Mouse (Mus musculus) G1E (cell line): ENCODE data around the gene Car15. TPM values are rescaled to one million over a fixed set of nuclear protein-coding genes. Genes with fewer than 3 reads are reported as not detected.

ENCODE experiments used
- ATAC-seq: 2 replicates; pipeline ENCODE4 v1.8.0; 2016; ENCODE audit warnings: mild to moderate bottlenecking; ENCODE audit not compliant: insufficient number of reproducible peaks, poor library complexity, low FRiP score, severe bottlenecking; ENCODE audit errors: extremely low read depth
- DNase-seq: peaks from one replicate; pipeline ENCODE4 v3.0.0; 2012; ENCODE audit warnings: low spot score
- H3K27me3 ChIP-seq: 2 replicates; pipeline ENCODE4 v1.6.1; 2012; ENCODE audit warnings: mild to moderate bottlenecking, low read length, inconsistent platforms; ENCODE audit not compliant: insufficient read depth
- H3K36me3 ChIP-seq: replicated peaks from 2 replicates; pipeline ENCODE3; 2012; ENCODE audit warnings: mild to moderate bottlenecking, inconsistent platforms
- H3K4me1 ChIP-seq: 2 replicates; pipeline ENCODE4 v1.6.1; 2012; ENCODE audit warnings: low read depth, low read length, inconsistent platforms, mixed read lengths; ENCODE audit not compliant: insufficient read depth
- H3K4me3 ChIP-seq: 2 replicates; pipeline ENCODE4 v1.5.1; 2012; ENCODE audit warnings: low read depth, mild to moderate bottlenecking, inconsistent platforms, low read length, moderate library complexity, mixed read lengths
- H3K9me3 ChIP-seq: replicated peaks from 2 replicates; pipeline ENCODE4 v1.6.1; 2012; ENCODE audit warnings: inconsistent platforms
- CTCF ChIP-seq: IDR thresholded peaks from 2 replicates; pipeline ENCODE4 v1.5.1; 2012; ENCODE audit warnings: low read depth, low read length, inconsistent platforms, mixed read lengths
- GATA1 ChIP-seq: IDR thresholded peaks from 2 replicates; pipeline ENCODE4 v1.6.1; 2012; ENCODE audit warnings: borderline replicate concordance, low read length, inconsistent platforms, mixed read lengths
- GATA2 ChIP-seq: IDR thresholded peaks from 2 replicates; pipeline ENCODE4 v1.6.1; 2012; ENCODE audit warnings: low read depth, low read length, inconsistent platforms, borderline replicate concordance
- POLR2AphosphoS5 ChIP-seq: IDR thresholded peaks from 2 replicates; pipeline ENCODE4 v1.6.1; 2012; ENCODE audit warnings: low read depth, low read length, inconsistent platforms; ENCODE audit not compliant: insufficient replicate concordance
- TAL1 ChIP-seq: conservative IDR thresholded peaks from 2 replicates; pipeline ENCODE4 v1.6.1; 2012; ENCODE audit warnings: low read depth, low read length, inconsistent platforms, mixed read lengths
- polyA plus RNA-seq: library from polyadenylated mRNA; stranded (reverse); fragments of >175 nt; gene quantifications from 2 replicates; pipeline ENCODE4 v1.2.3, GENCODE M21; 2012
- total RNA-seq, 2 experiments: library from RNA; stranded (forward) in 1 of 2; stranded (reverse) in 1 of 2; fragments of 200-1000 nt in 1 of 2; fragments of >200 nt in 1 of 2; fragmentation: Nextera tagmentation in 1 of 2; gene quantifications; 2 replicates each; pipeline ENCODE4 v1.2.3; 2014 to 2017

Car15 gene
- total and polyA plus RNA-seq, 3 experiments, result 0.89 to 3.3 (median 2.3) TPM

- ATAC-seq (no peak), DNase-seq (no peak)
- TF ChIP-seq POLR2AphosphoS5 (no peak), CTCF (no peak), GATA1 (no peak), GATA2 (no peak), TAL1 (no peak)
- Histone ChIP-seq H3K4me3 (no peak overlapping the region), H3K4me1 (peaks cover 8% of the 10 kb centered on the region), H3K9me3 (peaks cover 15% of the 10 kb centered on the region), H3K36me3 (no peaks in the 10 kb centered on the region), H3K27me3 (peaks cover 57% of the 10 kb centered on the region)
These were observed 36.2 kb downstream of the Car15 start for GRCm38 (mm10) chr16:17801777-17802455.

DNA sequence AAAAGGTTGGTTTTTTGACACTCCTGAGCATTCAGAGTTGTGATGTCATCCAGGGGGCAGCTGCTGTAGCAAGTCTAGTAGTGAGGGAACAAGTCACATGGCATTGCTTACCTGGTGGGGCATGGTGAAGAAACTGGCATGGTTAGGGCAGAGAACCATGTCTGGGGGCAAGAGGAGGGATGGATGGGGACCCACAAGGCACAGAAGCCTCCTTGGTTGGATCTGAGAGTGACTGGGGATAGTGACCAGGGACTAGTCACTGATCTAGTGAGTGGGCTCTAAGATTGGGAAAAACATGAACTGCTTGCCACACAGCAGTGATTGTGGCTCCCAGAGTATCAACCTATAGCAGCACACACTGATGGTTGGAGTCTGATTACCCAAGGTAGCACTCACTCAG lies 38.6 kb downstream of the Car15 start:
- Histone ChIP-seq H3K4me1 (peaks cover 4% of the 10 kb centered on the region), H3K27me3 (peaks cover 46% of the 10 kb centered on the region), H3K36me3 (no peaks in the 10 kb centered on the region), H3K9me3 (peaks cover 14% of the 10 kb centered on the region), H3K4me3 (no peak overlapping the region)
- DNase-seq, result no peak
- TF ChIP-seq GATA1 (no peak), GATA2 (no peak), POLR2AphosphoS5 (no peak), CTCF (no peak), TAL1 (no peak)
- ATAC-seq, result no peak

DNA sequence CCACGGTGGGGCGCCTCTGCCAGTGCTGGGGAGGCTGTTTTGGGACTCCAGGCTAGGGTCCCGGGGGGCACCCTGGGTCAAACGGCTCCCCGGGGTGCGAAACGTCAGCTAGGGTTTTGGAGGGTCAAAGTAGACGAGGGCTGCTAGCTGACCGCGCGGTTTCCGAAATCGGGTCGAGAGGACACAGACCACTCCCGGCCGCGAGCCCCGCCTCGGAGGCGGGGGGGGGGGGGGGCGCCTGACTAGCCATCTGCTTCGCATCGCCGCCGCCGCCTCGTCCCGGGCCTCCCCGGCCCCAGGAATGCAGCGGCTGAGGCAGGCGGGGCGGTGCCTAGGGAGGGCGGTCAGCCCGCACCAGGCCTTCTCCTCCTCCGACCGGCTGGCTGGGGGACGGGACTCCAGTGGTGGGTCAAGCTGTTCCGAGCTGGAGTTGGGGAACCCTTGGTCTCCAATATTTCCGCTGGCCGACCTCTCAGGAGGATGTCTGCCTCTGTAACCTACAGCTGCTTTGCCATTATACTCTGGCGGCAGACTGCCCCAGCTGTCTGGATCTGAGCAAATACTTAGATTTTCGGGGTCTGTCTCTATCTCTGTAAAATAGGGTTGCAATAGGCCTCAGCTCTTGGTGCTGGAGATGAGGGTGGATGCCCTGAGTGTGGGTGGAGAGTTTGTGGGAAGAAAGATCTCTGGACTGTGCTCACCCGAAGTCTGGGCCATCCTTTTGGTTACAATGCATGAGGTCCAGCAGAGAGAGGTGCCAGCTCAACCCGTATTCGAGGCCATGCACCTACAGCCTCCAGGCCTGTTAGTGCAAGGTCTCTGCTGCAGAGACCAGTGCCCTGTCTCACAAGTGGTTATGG lies 39.6 kb downstream of the Car15 start:
- Histone ChIP-seq H3K9me3 (peaks cover 13% of the 10 kb centered on the region), H3K27me3 (peaks cover 41% of the 10 kb centered on the region), H3K4me3 (no peak overlapping the region), H3K36me3 (no peaks in the 10 kb centered on the region), H3K4me1 (no peaks in the 10 kb centered on the region; the same call in 1 of the 2 replicates)
- no peak for ATAC-seq
- DNase-seq, result no peak
- TF ChIP-seq GATA2 (no peak), POLR2AphosphoS5 (no peak), GATA1 (no peak), CTCF (no peak), TAL1 (no peak)

DNA sequence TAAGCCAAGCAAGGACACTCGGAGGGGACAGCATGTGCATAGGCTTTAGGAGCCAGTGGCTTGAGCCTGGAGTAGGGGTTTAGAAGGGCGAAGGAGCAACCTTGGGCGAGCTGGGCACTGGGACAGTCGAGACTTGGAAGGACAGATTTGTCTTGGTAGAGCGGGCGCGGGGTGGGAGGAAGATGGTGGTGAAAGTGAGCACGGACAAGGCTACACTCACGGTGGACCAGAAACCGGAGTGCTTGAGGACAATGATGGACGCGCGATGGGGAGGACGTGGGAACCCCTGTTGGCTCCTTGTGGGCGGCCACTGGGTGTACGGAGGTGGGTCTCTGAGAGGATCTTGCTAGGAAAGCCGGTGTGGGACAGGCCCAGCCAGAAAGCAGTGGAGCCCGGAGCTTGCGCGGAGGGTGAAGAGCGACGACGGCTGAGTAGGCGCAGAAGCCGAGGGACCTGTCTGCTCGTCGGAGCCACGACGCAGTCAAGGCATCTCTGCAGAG lies 40.3 kb downstream of the Car15 start:
- Histone ChIP-seq H3K4me3 (no peak overlapping the region), H3K36me3 (no peaks in the 10 kb centered on the region), H3K4me1 (no peaks in the 10 kb centered on the region), H3K9me3 (peaks cover 6% of the 10 kb centered on the region), H3K27me3 (peaks cover 37% of the 10 kb centered on the region)
- TF ChIP-seq CTCF (no peak), POLR2AphosphoS5 (no peak)
- ATAC-seq (no peak), DNase-seq (no peak)

- no peak within 1 kb of the TSS for H3K4me3 ChIP-seq
- H3K9me3 ChIP-seq, result peaks cover 3% of the 10 kb centered on the region; the same call in 1 of the 2 replicates
- H3K4me1 ChIP-seq, result no peaks in the 10 kb centered on the region
- H3K27me3 ChIP-seq, result peaks cover 36% of the 10 kb centered on the region
- no peaks in the 10 kb centered on the region for H3K36me3 ChIP-seq
- no peak for TF ChIP-seq CTCF
- TF ChIP-seq GATA1, result no peak
- no peak for TF ChIP-seq GATA2
- no peak for TF ChIP-seq POLR2AphosphoS5
- DNase-seq (no peak), ATAC-seq (no peak)
These were observed 41.0 kb downstream of the Car15 start, which contains the start of gene Scarf2 for GRCm38 (mm10) chr16:17796971-17797811. Scarf2 (plus strand) TSS chr16:17797282.

- Histone ChIP-seq H3K27me3 (peaks cover 34% of the 10 kb centered on the region), H3K4me1 (no peaks in the 10 kb centered on the region), H3K36me3 (no peaks in the 10 kb centered on the region), H3K9me3 (peaks cover 3% of the 10 kb centered on the region; the same call in 1 of the 2 replicates), H3K4me3 (no peak overlapping the region)
- no peak for TF ChIP-seq TAL1
- no peak for TF ChIP-seq GATA2
- TF ChIP-seq POLR2AphosphoS5, result no peak
- TF ChIP-seq CTCF, result no peak
- no peak for TF ChIP-seq GATA1
- DNase-seq, result no peak
- no peak for ATAC-seq
These were observed 41.6 kb downstream of the Car15 start for GRCm38 (mm10) chr16:17796519-17796918.
